Mouse (Mus musculus) embryo, embryonic 11.5 days (tissue): ENCODE measurements around the gene Neurl4.
"Not testable (repeated sequence)": the region's sequence is repeated elsewhere in the genome, so short reads cannot be mapped to it uniquely, and the experiment has no call there.

ENCODE experiments used
- DNase-seq: peaks from one replicate; pipeline ENCODE4 v3.0.0-alpha.2; 2012; ENCODE audit warnings: low read depth, low spot score

Gene Neurl4

DNA sequence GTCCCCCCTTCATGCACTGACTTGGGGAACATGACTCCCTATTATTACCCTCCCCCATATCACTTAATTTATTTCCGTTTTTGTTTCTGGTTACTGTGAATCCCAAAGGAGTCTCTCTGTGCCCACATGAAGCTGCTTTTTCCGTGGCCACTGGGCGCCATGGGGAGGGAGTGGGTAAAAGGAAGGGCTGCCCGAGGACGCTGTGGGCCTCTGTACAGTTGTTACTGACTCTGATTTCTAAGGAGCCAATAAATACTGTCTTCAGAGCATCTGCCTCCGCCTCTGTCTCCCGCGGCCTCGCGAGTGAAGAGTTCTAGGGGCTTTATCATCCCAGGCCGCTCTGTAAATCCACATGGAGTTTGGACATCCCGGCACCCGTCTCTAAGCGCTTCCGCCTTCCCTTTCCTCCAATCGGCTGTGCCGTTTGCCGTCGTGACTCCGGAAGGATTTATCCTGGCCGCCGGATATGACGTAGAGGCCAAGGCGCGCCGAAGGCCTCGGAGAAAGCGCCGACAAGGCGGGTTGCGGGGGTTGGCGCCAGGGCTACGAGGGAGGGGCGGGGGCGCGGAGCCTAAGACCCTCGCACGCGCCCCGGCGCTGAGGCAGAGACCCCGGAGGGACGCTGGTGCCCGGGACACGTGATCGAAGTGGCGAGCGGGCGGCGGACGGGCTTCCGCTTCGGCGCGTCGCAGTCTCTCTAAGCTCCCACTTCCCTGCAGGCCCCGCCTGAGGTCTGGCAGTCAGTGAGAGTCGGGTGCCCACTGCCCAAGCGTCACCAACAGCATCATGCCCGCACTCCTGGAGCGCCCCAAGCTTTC lies 12.9 kb downstream of the Neurl4 start, which contains the start of gene Gps2:
Gps2 (plus strand) TSS at position 335 of the 818 bp plus-strand sequence.
- DNase-seq = peak; percentile 89

DNA sequence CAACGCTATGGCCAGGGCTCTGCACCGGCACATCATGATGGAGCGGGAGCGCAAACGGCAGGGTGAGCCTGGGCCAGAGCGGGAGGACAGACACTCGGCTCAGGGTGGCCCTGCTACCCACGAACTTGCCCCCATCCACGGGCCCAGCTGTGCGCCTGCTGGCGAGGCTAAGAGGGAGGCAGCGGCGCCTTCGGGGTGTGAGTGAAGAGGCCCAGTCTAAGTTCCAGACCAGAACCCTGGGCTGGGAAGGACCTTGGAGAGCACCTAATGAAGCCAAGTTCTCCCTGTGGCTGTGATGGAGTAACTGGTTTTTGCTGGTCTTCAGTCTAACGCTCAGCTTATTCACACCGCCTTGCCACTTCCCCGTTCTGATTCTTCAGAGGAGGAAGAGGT lies 13.5 kb downstream of the Neurl4 start:
- no peak for DNase-seq

DNA sequence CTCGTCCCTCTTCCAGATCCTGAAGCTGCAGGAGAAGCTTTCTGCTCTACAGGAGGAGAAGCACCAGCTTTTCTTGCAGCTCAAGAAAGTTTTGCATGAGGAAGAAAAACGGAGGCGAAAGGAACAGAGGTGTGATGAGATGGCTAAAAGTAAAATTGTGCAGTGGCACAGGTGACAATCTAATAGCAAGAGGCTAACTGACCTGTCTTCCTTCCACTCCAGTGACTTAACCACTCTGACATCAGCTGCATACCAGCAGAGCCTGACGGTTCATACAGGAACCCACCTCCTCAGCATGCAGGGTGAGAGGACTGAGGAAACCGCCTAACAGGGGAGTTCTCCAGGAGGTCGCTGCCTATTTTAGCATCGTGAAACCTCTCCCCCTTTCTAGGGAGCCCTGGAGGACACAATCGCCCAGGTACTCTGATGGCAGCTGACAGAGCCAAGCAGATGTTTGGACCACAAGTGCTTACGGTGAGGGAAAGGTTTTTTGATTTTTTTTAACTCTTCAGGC lies 14.1 kb downstream of the Neurl4 start:
- DNase-seq = no peak

DNA sequence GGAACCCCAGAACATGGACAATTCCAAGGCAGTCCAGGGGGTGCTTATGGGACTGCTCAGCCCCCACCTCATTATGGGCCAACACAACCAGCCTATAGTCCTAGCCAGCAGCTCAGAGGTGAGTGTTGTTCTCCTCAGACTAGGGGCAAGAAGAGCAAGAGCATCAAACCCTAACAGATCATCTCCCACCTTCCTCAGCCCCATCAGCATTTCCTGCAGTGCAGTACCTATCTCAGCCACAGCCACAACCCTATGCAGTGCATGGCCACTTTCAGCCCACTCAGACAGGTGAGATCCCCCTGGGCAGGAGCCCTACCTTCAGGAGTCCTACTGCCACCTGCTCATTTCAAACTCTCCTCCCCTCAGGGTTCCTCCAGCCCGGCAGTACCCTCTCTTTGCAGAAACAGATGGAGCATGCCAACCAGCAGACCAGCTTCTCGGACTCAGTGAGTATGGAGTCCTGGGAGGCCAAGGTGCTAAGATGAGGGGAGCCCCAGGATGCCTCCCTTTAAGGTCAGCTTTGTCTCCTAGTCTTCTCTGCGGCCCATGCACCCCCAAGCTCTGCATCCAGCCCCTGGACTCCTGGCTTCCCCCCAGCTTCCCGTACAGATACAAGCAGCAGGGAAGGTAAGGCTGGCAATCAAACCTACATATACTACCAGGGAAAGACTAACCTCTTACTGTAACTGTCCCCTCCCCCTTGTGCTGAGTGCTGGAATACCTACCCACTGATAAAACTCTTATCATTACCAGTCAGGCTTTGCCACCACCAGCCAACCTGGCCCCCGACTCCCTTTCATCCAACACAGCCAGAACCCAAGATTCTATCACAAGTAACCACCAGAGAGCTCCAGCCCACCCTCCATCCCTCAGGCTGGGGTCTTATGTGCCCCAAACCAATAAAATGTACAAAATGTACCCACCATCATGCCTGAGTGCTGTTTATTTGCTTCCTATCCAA lies 15.1 kb downstream of the Neurl4 start:
- DNase-seq = no peak

DNA sequence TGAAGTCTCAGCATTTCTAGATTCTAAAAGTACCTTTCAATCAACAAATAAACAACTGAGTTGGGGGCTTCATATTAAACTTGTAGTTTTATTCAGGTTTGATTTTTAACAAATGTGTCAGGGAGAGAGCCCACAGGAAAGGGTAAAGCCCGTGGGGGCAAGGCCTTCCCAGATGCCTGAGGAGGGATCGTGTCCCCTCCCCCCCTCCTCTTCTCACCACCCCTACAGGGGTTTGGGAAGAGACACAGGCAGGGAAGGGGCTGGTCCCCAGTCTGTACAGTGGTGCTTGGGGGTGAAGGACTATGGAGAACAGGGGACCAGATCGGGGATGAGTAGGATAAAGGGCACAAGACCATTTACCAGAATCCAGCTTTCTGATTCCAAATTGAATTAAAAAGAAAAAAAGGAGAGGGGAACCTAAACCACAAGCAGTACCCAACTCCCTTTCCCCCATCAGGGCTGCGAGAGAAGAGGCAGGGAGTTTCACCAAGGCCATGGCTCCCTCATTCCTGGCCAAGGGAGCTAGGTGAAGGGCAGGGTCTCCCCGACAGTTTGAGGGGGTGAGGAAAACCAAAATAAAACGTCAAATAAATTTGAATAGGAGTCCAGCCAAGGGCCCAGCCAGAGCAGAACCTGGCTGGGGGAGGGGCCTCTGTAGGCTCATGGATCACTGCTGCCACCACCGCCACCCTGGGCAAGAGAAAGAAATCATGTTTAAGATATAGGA lies 15.9 kb downstream of the Neurl4 start:
- DNase-seq = not testable (repeated sequence)

DNA sequence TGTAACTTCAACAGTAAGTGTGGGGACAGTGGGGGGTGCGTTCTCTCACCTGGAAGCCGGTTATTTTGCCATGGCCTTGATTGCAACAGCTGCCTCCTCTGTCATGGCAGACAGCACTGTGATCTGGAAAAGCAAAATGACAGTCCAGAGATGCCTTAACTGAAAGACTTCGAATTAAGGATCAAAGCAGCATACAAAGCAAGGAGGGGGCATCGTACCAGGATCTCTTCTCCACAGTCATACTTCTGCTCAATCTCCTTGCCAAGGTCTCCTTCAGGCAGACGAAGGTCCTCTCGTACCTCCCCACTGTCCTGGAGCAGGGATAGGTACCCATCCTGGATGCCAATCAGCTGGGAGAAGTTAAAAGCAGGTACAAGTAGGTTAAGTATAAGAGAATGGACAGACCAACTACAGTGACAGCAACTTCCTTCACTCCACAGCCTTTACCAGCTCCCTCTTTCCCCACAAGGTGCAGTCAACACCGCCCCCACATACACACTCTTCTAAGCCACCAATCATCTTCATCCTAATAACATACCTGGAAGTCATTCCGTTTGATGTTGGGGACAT lies 16.6 kb downstream of the Neurl4 start:
- DNase-seq = no peak

DNA sequence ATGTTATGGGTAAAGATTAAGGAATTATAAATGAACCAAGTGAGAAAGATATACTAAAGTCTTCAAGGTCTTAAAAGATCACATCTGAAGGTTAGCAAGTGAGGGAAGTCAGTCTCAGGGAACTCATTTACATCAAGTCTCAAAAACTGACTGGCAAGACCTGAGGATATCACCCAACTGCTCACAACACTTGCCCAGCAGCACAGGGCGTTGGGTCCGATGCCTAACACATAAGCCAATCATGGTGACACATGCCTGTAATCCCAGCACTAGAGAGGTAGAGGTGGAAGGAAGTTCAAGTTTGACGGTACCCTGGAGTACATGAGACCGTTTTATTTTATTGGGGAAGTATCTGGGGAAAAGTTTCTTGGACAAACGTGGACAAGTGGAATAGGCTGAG lies 17.2 kb downstream of the Neurl4 start:
- DNase-seq = no peak

DNA sequence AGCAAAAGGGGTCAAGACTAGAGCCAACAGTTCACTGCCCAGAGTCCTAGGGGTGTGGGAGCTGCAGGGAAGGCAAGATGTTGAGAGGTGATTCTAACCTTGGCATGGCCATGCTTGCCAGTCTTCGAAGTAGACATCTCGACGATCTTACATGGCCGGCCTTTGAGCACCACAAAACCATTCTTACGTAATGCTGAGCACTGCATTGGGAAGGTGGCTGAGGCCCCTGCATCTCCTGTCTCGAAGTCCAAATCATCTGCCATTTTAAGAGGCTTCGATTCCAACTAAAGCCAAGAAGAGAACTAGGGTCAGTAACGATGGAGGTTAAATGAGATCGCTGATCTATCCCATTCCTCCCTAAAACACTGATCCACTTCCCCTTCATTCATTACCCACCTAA lies 18.2 kb downstream of the Neurl4 start:
- no peak for DNase-seq

DNA sequence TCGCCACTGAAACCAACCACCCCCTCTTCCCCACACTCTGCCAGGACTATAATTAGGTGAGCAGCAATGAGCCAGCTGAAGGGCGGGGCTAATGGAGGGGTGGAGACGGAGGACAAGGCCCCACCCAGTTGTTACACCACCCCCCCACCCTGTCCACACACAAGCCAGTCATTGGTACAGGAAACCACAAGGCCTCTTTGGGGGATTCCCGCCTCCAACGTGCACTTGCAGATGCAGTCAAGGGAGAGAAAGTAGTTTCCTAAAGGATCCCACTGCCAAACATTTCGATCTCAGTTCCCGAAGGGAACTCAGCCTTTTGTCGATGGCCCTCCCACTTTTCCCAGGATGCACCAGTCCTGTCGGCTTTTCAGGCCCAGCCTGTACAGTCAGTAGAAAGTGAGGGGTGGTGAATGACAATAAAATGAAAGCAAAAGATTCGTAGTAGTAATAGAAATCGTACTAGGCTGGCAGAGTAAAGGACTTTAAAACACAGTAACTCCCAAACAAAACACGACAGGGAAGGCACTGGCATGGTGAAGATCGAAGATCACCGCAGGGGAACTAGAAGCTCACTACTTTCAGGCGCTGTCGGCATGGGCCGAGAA lies 18.9 kb downstream of the Neurl4 start:
- no peak for DNase-seq

DNA sequence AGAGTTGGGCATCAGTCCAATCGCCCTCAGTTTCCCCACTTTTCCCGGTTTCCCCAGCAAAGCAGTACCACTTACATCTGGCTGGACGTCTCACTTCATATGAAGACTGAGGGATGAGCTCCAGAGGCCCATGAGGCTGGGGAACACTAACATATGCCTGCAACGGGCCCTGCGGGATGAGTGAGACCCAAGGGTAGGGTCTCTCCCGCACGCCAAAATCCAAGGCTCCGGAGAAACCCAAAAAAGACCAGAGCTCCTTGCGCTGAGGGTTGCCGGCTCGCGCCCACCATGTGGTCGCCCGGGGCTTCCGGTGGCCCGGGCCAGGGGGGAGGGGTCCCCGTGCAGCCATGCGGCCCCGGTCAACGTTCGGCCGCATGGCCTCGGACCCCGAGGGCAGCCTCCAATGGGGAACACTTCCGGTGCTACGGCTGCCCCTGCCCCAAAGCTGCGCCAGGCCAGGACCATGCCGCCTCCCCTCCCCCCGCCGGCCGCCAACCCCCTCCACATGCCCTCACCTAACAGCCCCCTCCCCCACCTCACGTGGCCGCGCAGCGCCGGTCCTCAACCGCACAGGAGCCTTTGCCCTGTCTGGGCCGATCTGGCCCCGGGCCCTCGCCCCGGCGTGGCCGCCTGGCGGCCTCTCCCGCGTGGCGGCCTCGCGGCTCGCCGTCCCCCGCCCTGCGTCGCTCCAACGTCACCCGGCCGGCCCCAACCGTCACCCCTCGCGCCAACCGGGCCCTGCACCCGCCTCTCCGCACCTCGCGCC lies 19.6 kb downstream of the Neurl4 start:
- DNase-seq = no peak

DNA sequence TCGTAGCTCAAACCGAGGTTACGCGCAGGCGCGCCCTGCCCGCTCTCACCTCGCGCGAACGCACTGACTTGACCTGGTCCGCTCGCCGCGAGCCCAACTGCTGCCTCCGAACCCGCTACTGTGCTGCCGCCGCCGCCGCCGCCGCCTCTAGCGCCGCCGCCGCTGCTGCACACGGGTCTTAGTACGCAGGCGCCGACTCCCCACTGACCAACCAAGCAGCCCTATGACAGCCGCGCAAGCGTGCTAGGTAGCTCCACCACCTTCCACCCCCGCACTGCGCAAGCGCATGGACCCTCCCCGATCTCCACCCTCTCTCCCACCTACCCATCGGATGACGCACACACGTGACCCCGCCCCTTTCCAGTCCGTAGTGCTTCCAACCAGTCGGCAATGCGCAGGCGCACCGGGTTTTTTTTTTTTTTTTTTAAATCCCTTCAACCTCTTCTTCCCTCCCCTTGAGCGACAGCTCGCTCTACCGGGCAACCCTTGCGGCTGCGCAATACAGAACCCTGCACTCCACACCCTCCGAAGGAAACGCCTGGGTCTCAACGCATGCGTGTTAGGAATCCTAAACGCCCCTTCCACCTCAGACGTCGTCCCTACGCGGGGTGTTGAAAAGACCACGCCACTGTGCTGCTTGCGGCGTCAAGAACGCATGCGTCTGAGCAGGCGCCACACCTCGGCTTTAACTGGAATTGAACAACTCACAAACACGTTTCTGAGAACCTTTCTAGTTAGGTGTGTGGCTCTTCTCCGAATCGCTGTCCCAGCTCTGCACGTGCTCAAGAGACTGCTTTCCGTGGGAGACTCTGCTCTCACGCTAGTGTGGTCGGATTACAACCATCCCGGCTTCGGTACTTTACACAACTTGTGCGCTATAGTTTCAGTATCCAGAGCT lies 20.5 kb downstream of the Neurl4 start, which contains the start of gene Eif5a:
Eif5a (minus strand) TSS at position 845 of the 898 bp plus-strand sequence.
- peak; percentile 100 for DNase-seq

DNA sequence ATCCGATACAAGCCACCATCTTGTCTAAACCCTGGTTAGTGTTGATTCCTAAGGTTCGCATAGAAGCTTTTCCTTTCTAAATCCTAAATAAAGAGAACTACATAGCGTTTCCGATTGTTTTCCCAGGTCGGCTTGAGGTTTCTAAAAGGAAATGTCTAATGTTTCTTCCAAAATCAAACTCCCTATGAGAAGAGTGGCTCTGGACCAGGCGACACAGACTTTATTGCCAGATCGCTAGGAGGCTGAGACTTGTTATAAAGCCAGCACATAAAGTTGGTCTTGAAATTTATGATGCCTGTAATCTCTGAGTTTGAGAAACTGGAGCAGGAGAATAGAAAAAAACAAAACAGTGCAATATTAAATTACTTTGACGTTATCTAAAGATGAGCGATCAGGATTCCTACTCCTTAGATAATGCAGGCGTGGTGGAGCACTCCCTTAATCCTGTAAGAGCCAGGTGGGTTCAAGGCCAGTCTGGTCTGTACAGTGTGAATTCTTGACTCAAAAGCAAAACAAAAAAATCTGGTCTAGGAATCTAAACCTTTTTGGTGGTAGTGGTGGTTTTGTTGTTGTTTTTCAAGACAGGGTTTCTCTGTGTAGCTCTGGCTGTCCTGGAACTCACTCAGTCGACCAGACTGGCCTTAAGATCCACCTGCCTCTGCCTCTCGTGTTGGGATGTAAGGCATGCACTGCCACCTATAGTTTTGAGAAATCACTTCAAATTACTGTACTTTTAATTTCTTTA lies 21.3 kb downstream of the Neurl4 start:
- no peak for DNase-seq

DNA sequence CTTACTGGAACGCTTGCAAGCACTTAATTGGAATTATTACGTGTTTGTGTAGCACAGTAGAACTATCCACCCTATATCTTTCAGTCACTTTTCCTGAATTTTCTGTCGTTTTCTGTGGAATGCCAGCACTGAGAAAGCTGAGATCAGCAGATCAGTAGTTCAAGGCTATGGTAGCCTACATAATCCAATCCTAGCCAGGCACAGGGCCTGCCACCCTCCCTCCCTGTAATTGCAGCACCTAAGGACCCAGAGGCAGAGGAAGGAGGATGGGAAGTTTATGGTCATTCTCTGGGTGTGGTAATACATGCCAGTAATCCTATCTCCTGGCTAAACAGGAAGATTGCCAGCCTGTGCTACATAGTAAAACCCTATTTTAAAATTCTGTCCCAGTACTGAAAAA lies 21.9 kb downstream of the Neurl4 start:
- no peak for DNase-seq

DNA sequence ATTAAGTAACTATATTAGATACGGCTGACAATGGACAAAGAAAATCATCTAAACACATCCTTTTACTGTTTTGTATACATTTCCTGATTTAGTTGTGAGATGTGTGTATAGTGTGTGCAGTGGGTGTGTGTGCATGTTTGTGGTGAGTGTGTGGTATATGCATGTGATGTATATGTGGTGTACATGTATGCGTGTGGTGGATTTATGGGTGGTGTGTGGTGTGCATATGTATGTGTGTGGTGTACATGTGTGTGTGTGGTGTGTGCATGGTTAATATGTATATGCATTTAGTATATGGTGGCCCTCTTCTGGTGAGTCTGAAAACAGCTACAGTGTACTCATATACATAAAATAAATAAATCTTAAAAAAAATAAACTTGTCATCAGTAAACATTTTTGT lies 26.6 kb downstream of the Neurl4 start:
- no peak for DNase-seq

DNA sequence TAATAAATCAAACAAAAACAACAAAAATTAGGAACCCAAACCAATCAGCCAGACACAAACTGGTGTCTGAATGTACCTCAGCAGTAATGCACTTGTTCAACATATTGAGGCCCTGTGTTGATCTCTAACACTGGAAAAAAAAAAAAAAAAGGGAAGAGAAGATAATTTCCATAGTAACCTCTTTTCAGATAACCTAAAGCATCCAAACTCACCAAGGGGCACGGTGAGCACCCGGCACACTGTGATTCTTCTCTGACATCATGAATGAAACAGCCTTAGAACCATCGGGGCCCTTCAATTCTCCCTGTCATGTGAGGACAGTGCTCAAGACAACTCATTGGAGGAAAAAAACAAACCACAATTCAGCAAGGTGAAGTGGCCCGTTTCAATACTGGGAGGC lies 28.8 kb downstream of the Neurl4 start:
- no peak for DNase-seq

DNA sequence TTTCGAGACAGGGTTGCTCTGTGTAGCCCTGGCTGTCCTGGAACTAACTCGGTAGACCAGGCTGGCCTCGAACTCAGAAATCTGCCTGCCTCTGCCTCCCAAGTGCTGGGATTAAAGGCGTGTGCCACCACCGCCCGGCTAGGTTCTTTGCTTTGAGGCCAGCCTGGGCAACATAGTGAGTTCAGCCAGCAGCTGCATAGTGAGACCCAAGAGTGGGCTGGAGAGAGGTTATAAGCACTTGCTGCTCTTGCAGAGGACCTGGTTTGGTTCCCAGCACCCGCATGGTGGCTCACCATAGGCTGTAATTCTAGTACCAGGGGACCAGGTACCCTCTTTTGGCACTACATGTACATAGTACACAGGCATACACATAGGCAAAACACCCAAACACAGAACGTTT lies 29.3 kb downstream of the Neurl4 start:
- DNase-seq = not testable (repeated sequence)

DNA sequence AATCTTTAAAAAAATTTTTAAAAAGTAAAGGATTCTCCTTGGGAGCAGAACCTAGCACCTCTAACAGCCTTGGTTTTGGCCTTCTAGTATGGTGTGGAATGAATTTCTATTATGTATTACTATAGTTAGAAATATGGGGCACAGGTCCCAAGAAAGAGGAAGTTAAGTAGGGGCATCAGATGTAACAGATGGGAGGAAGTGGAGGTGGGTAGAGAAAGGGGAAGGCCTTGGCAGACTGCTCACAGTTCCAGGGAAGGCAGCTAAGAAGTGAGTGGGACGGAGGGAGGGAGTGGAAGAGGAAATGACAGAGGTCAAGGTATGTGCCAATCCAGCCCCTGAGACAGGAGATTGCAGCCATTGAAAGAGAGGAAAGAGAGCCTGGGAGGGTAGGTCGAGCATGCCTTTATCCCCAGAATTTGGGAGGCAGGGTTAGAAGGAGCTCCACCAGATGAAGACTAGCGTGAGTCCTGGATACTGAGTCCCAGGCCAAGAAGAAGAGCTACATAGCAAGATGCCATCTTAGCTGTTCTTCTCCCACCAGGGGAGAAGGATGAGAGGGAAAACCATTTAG lies 30.2 kb downstream of the Neurl4 start:
- DNase-seq = no peak

DNA sequence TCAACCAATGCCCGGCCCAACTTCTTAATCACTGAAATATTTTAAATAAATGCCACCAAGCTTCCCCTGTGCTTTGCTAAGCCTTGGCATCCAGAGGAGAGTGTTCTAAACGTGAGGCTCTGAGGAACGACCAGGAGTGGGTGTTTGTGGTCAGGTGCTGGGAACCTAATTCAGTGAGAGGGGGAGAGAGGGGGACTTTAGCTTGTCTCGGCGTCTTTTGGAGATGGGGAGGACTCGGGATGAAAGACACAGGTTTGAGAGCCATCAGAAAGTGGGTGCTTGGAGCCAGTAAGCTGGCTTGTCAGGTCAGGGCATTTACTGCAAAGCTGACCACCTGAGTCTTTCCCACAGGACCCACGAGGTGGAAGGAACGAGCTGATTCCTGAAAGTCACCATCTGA lies 30.9 kb downstream of the Neurl4 start:
- no peak for DNase-seq
